Mouse (Mus musculus) liver, postnatal 0 days (tissue): ENCODE results near the gene Usp18.
A peak's percentile ranks its signal among the peaks of the same experiment; 100 is the strongest.

Source experiments
- CTCF ChIP-seq: sonication (generic); IDR thresholded peaks from 2 replicates; pipeline ENCODE4 v1.5.1; 2016; ENCODE audit warnings: antibody characterized with exemption, low read depth
- EP300 ChIP-seq: IDR thresholded peaks from 2 replicates; pipeline ENCODE4 v1.6.1; 2016; ENCODE audit warnings: antibody characterized with exemption, low read depth, mild to moderate bottlenecking

DNA sequence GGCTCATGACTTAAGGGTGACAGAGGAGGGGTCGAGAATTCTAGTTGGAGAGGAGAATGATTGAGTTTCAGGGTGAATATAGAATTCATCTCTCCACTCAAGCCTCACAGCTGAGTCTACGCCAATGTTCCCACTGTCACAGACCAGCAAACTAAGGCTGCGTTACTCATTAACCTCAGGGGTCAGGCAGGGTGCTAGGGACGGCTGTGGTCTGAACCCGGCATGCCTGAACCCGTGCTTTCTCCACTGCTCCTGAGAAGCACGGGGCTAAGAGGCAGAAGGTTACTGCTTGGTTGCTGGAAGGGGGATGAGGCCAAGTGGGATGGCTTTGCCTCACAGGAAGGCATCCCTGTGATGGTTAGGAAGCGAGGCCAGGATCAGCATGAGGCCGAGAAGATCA lies 54.8 kb downstream of the Usp18 start:
- TF ChIP-seq CTCF, result no peak
- 0 out of 2 replicates have a peak, but pooled peaks have one; percentile 1 for TF ChIP-seq EP300
